Mouse (Mus musculus): Measurements from ENCODE around the gene Nosip. TPM values are rescaled to one million over a fixed set of nuclear protein-coding genes. Genes with fewer than 3 reads are reported as not detected.

Nosip gene
- polyA plus RNA-seq, 1 experiment from 2014 or later, result 64.7 TPM

DNA sequence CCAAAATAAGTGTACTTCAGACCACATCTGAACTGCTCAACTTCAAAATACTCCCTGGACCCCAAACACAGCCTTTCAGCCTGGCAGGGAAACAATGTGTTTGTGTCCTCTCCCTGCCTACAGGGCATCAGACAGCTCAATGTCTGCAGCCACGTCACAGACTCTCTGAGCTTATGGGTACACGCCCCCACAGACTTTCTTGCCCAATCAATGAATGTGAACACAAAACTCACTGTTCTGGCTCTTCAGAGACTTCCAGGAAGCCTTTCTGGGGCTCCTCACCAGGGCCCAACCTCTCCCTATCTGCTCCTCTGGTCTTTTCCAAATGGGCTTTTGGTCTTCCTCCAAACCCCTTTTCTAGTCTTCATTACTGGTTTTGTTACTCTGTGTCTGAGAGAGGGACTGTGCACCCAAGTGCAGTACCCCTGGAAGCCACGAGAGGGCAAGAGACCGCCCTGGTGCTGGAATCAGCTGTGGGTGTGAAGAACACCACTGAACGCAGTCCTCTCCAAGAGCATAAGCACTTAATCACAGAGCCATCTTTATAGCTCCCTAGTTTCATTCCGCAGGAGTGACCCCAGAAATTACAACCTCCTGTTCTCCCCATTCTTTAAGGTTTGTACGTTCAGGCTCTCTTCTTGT lies 24.4 kb upstream of the Nosip start:
- Histone ChIP-seq H3K4me1 (no peaks in the 10 kb centered on the region), H3K4me3 (no peak overlapping the region), H3K9me3 (no peaks in the 10 kb centered on the region), H3K4me2 (no peak overlapping the region), H3K36me3 (peaks cover 99% of the 10 kb centered on the region), H3K9ac (no peak overlapping the region), H3K27ac (no peak overlapping the region), H3K27me3 (no peaks in the 10 kb centered on the region)
- WGBS, result 73% methylated on average over 7 of the region's 7 CpGs
- ATAC-seq (ENCODE audit: insufficient number of reproducible peaks, insufficient read depth, low FRiP score, low TSS enrichment, low read depth), result no peak

DNA sequence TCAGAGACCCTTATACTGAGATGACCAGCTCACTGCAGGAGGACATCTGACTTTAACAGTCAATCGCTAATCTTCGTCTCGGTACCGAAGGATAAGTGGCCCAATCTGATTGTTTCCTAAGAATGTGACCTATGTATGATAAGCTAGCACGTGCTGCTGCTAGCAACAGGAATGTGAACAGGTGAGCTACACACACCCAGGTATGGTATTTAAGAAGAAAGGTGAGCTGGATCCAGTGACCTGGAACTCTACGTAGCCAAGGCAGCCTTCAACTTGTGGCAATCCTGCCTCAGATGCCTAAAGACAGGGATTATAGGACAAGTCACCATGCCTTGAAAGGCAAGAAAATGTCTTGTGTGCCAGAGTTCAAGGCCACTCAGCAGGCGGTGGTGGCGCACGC lies 23.8 kb upstream of the Nosip start:
- WGBS, result 93% methylated on average over 9 of the region's 9 CpGs
- Histone ChIP-seq H3K27ac (no peak overlapping the region), H3K36me3 (peaks cover 99% of the 10 kb centered on the region), H3K4me3 (no peak overlapping the region), H3K27me3 (no peaks in the 10 kb centered on the region), H3K4me2 (no peak overlapping the region), H3K9ac (no peak overlapping the region), H3K9me3 (no peaks in the 10 kb centered on the region), H3K4me1 (no peaks in the 10 kb centered on the region)
- no peak for ATAC-seq (ENCODE audit: insufficient number of reproducible peaks, insufficient read depth, low FRiP score, low TSS enrichment, low read depth)

DNA sequence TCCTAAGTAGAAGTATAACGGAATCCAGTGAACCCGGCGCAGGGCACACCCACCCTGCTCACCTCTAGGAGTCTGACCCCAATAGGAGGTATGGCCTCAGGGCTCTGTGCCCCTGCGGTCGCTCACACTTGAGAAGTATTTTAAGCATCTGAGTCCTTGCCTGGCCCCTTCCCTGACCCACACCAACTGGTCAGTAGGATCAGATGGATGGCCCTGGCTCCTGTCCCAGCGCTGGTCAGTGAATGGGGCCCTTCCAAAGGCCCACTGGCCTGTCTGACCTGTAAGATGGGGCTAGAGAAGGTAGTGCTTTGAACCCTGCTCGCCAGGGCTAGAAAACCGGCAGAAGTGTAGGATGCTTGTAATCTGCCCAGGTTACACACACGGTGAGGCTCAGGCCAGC lies 21.4 kb upstream of the Nosip start:
- 87% methylated on average over 9 of the region's 9 CpGs for WGBS
- Histone ChIP-seq H3K9me3 (no peaks in the 10 kb centered on the region), H3K36me3 (peaks cover 99% of the 10 kb centered on the region), H3K4me2 (no peak overlapping the region), H3K27ac (no peak overlapping the region), H3K4me1 (no peaks in the 10 kb centered on the region), H3K27me3 (no peaks in the 10 kb centered on the region), H3K4me3 (no peak overlapping the region), H3K9ac (no peak overlapping the region)
- ATAC-seq (ENCODE audit: insufficient number of reproducible peaks, insufficient read depth, low FRiP score, low TSS enrichment, low read depth), result no peak

DNA sequence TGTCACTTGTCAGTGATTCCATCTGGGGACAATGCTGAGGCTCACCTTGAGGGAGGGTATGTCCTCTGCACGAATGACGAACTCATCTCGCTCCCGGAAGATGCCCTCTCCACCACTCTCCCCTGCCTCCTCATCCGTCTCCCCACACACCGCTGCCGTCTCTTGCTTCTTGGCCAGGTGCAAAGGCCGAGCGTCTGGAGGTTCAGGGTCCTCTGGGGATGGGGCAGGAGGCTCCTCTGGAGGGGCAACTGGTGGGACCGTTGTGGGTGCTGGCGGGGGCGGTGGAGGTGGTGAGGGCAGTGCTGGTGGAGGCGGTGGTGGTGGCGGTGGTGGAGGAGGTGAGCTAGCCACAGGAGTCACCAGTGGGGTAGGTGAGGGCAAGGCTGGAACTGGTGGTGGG lies 18.9 kb upstream of the Nosip start:
- WGBS, result 96% methylated on average over 14 of the region's 14 CpGs
- Histone ChIP-seq H3K4me3 (no peak overlapping the region), H3K36me3 (peaks cover 99% of the 10 kb centered on the region), H3K27ac (no peak overlapping the region), H3K27me3 (no peaks in the 10 kb centered on the region), H3K4me2 (no peak overlapping the region), H3K9me3 (no peaks in the 10 kb centered on the region), H3K9ac (no peak overlapping the region), H3K4me1 (0 out of 2 replicates have a peak, but pooled peaks cover 6% of the 10 kb centered on the region)
- no peak for ATAC-seq (ENCODE audit: insufficient number of reproducible peaks, insufficient read depth, low FRiP score, low TSS enrichment, low read depth)

DNA sequence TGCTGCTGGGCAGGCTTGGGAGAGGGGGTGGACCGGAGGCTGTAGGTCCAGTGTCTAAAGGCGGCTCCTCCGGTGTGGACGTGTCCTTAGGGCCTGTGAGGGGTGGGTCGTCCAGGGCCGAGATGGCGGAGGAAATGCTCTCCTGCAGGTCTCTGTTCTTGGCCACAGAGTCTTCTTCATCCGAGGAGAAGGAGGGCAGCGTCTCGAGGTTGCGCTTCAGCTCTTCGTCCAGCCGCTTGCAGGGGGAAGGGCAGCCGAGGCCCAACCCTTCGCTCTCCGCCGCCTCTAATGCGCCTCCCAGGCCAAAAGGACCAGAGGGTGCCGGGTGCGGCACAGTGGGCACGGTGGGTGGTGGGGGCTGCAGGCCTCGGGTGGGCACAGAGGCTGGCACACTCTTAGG lies 16.5 kb upstream of the Nosip start:
- H3K27me3 ChIP-seq, result no peaks in the 10 kb centered on the region
- H3K27ac ChIP-seq, result no peak overlapping the region
- no peaks in the 10 kb centered on the region for H3K9me3 ChIP-seq
- no peak for ATAC-seq (ENCODE audit: insufficient number of reproducible peaks, insufficient read depth, low FRiP score, low TSS enrichment, low read depth)
- peaks cover 16% of the 10 kb centered on the region; the same call in 1 of the 2 replicates for H3K4me1 ChIP-seq
- H3K4me2 ChIP-seq, result no peak overlapping the region
- no peak overlapping the region for H3K4me3 ChIP-seq
- no peak overlapping the region for H3K9ac ChIP-seq
- 95% methylated on average over 22 of the region's 22 CpGs for WGBS
- peaks cover 100% of the 10 kb centered on the region for H3K36me3 ChIP-seq

- WGBS, result 92% methylated on average over 26 of the region's 26 CpGs
- Histone ChIP-seq H3K4me3 (no peak overlapping the region), H3K27me3 (no peaks in the 10 kb centered on the region), H3K4me1 (peaks cover 28% of the 10 kb centered on the region), H3K27ac (no peak overlapping the region), H3K4me2 (no peak overlapping the region), H3K9me3 (no peaks in the 10 kb centered on the region), H3K9ac (0 out of 2 replicates have a peak overlapping the region, but pooled peaks have one; percentile 40), H3K36me3 (peaks cover 92% of the 10 kb centered on the region)
- no peak for ATAC-seq (ENCODE audit: insufficient number of reproducible peaks, insufficient read depth, low FRiP score, low TSS enrichment, low read depth)
These were observed 15.3 kb upstream of the Nosip start for GRCm38 (mm10) chr7:45046853-45047350.

DNA sequence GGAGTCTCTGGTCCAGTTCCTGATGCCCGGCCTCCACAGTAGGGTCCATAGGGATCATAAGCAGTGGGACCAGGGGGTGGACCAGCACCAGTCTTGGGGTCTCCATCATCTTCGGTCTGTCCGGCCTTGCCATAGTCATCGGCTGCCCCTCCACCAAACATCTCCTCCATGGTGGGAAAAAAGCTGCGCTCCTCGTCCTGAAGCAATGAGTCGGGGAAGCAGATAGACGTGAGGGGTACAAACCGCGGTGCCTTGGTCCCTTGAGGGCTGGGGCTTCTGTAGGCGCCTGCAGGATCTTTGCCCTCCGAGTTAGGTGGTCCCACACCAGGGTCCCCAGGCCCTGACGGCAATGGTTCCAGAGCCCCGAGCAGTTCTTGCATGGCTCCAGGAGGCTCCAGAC lies 14.7 kb upstream of the Nosip start:
- ATAC-seq (ENCODE audit: insufficient number of reproducible peaks, insufficient read depth, low FRiP score, low TSS enrichment, low read depth), result no peak
- 94% methylated on average over 14 of the region's 14 CpGs for whole genome bisulfite sequencing
- H3K9me3 ChIP-seq, result no peaks in the 10 kb centered on the region
- H3K4me1 ChIP-seq, result peaks cover 29% of the 10 kb centered on the region
- H3K27me3 ChIP-seq, result no peaks in the 10 kb centered on the region
- H3K9ac ChIP-seq, result no peak overlapping the region
- H3K4me2 ChIP-seq, result no peak overlapping the region
- H3K36me3 ChIP-seq, result peaks cover 86% of the 10 kb centered on the region
- H3K27ac ChIP-seq, result no peak overlapping the region
- no peak overlapping the region for H3K4me3 ChIP-seq

- 93% methylated on average over 38 of the region's 38 CpGs for WGBS
- Histone ChIP-seq H3K4me3 (no peak overlapping the region), H3K9ac (no peak overlapping the region), H3K4me1 (peaks cover 29% of the 10 kb centered on the region), H3K9me3 (no peaks in the 10 kb centered on the region), H3K36me3 (peaks cover 79% of the 10 kb centered on the region), H3K4me2 (no peak overlapping the region), H3K27ac (no peak overlapping the region), H3K27me3 (no peaks in the 10 kb centered on the region)
- no peak for ATAC-seq (ENCODE audit: insufficient number of reproducible peaks, insufficient read depth, low FRiP score, low TSS enrichment, low read depth)
These were observed 14.0 kb upstream of the Nosip start for GRCm38 (mm10) chr7:45048001-45048890.

- Histone ChIP-seq H3K36me3 (peaks cover 70% of the 10 kb centered on the region), H3K27me3 (no peaks in the 10 kb centered on the region), H3K4me2 (no peak overlapping the region), H3K9me3 (no peaks in the 10 kb centered on the region), H3K4me3 (no peak overlapping the region), H3K9ac (no peak overlapping the region), H3K4me1 (peaks cover 29% of the 10 kb centered on the region), H3K27ac (no peak overlapping the region)
- ATAC-seq (ENCODE audit: insufficient number of reproducible peaks, insufficient read depth, low FRiP score, low TSS enrichment, low read depth), result no peak
- WGBS, result 93% methylated on average over 22 of the region's 23 CpGs
These were observed 13.1 kb upstream of the Nosip start for GRCm38 (mm10) chr7:45048923-45049657.

DNA sequence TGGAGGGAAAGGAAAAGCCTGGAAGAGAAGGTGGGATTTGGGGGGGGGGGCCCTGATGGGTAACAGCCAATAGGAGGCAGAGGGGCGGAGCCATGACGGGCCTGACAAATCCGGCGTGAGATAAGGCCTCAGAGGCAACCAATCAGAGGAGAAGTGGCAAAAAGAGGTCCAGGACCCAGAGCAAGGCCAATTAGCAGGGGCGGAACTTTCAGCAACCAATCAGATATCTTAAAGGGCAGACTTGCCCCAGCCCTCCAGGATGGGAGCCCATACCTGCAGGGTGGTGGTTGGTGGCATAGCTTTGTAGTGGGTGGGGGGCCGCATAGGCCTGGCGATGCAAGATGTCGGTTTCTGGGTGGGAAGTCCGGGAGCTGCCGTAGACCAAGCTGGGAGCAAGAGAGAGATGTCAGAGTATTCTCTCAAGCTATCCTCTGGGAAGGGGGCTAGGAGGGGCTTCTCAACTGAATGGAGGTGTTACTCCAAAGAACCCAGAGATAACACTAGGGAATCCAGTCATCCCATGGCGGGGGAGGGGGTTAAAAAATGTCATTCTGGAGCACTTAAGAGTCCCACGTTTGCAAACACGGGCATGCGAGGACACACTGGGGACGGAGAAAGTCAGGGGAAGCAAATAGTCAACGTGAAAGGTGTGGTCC lies 11.2 kb upstream of the Nosip start:
- Histone ChIP-seq H3K9ac (peak overlapping the region; percentile 96), H3K9me3 (no peaks in the 10 kb centered on the region), H3K36me3 (peaks cover 50% of the 10 kb centered on the region), H3K27ac (peak overlapping the region; percentile 99), H3K4me2 (peak overlapping the region; percentile 95), H3K4me3 (peak overlapping the region; percentile 87), H3K4me1 (peaks cover 34% of the 10 kb centered on the region), H3K27me3 (no peaks in the 10 kb centered on the region)
- 0 out of 2 replicates have a peak, but pooled peaks have one; percentile 8 for ATAC-seq (ENCODE audit: insufficient number of reproducible peaks, insufficient read depth, low FRiP score, low TSS enrichment, low read depth)
- under 1% methylated on average over 16 of the region's 16 CpGs for WGBS

GRCm38 (mm10) chr7:45051601-45051974 lies 10.6 kb upstream of the Nosip start:
- Histone ChIP-seq H3K9me3 (no peaks in the 10 kb centered on the region), H3K9ac (peak overlapping the region; percentile 96), H3K36me3 (peaks cover 45% of the 10 kb centered on the region), H3K27me3 (no peaks in the 10 kb centered on the region), H3K27ac (peak overlapping the region; percentile 99), H3K4me2 (peak overlapping the region; percentile 95), H3K4me3 (peak overlapping the region; percentile 87), H3K4me1 (peaks cover 33% of the 10 kb centered on the region)
- 1% methylated on average over 13 of the region's 13 CpGs for WGBS
- no peak for ATAC-seq (ENCODE audit: insufficient number of reproducible peaks, insufficient read depth, low FRiP score, low TSS enrichment, low read depth)

Measured in embryonic facial prominence, embryonic 13.5 days (tissue).